ENCODE assay signal across 7 mouse cellular contexts in genomic region chr10:63122516-63122915, GRCm38 (mm10). TPM values are rescaled to one million over a fixed set of nuclear protein-coding genes. Genes with fewer than 3 reads are reported as not detected.
DNase-seq lines count a peak whose midpoint lies in the region; ATAC-seq and TF ChIP-seq lines count a peak whose summit lies in the region.

No protein-coding gene starts in this region.

- no peaks in the 10 kb centered on the region for H3K9me3 ChIP-seq in liver, embryonic 12.5 days (replicated peaks)
- H3K9me3 ChIP-seq in intestine, embryonic 15.5 days, result no peaks in the 10 kb centered on the region
- H3K9me3 ChIP-seq in lung, embryonic 14.5 days (ENCODE audit: low read depth, low read length), result no peaks in the 10 kb centered on the region

- DNase-seq in liver, result peak; percentile 22
- DNase-seq in embryo, embryonic 11 days, result peak; percentile 76
- peak; percentile 48 for DNase-seq in lung, embryonic 14.5 days
- no peak for DNase-seq in spleen, postnatal 36 days (ENCODE audit: low spot score in 2 of 2)

- no peak for TF ChIP-seq CTCF in lung, embryonic 14.5 days (IDR thresholded peaks at IDR 0.05; ENCODE audit: low read depth)

- WGBS in liver, embryonic 12.5 days (ENCODE audit: insufficient replicate concordance), result 39% methylated on average over 8 of the region's 8 CpGs
- WGBS in intestine, embryonic 15.5 days, result 38% methylated on average over 8 of the region's 8 CpGs
- WGBS in lung, embryonic 14.5 days, result 34% methylated on average over 8 of the region's 8 CpGs

- no peak overlapping the region for H3K4me2 ChIP-seq in liver, embryonic 12.5 days
- no peak overlapping the region for H3K4me2 ChIP-seq in intestine, embryonic 15.5 days (replicated peaks)
- H3K4me2 ChIP-seq in lung, embryonic 14.5 days, result no peak overlapping the region

- no peak; the same call in 1 of the 2 replicates for ATAC-seq in liver, embryonic 12.5 days
- ATAC-seq in intestine, embryonic 15.5 days, result peak; percentile 88
- no peak for ATAC-seq in lung, embryonic 14.5 days (ENCODE audit: insufficient read depth)
- ATAC-seq in neutrophil, adult 5-6 weeks (ENCODE audit: extremely low read depth, insufficient number of reproducible peaks, low FRiP score, poor library complexity, severe bottlenecking), result 0 out of 2 replicates have a peak, but pooled peaks have one; percentile 26

- no peak overlapping the region for H3K4me3 ChIP-seq in liver, embryonic 12.5 days
- no peak overlapping the region for H3K4me3 ChIP-seq in intestine, embryonic 15.5 days (replicated peaks)
- H3K4me3 ChIP-seq in lung, embryonic 14.5 days (ENCODE audit: low read depth, low read length), result no peak overlapping the region

- H3K9ac ChIP-seq in liver, embryonic 12.5 days, result no peak overlapping the region
- no peak overlapping the region for H3K9ac ChIP-seq in intestine, embryonic 15.5 days
- no peak overlapping the region for H3K9ac ChIP-seq in lung, embryonic 14.5 days

- H3K27me3 ChIP-seq in liver, embryonic 12.5 days (replicated peaks), result no peaks in the 10 kb centered on the region
- no peaks in the 10 kb centered on the region for H3K27me3 ChIP-seq in intestine, embryonic 15.5 days (replicated peaks)
- H3K27me3 ChIP-seq in lung, embryonic 14.5 days (ENCODE audit: insufficient read depth, low read length), result no peaks in the 10 kb centered on the region

- no peaks in the 10 kb centered on the region for H3K36me3 ChIP-seq in liver, embryonic 12.5 days
- no peaks in the 10 kb centered on the region for H3K36me3 ChIP-seq in intestine, embryonic 15.5 days
- no peaks in the 10 kb centered on the region for H3K36me3 ChIP-seq in lung, embryonic 14.5 days (ENCODE audit: insufficient read depth)

- no peak overlapping the region for H3K27ac ChIP-seq in liver, embryonic 12.5 days
- H3K27ac ChIP-seq in intestine, embryonic 15.5 days, result no peak overlapping the region
- no peak overlapping the region for H3K27ac ChIP-seq in lung, embryonic 14.5 days (ENCODE audit: low read depth)

- H3K4me1 ChIP-seq in liver, embryonic 12.5 days, result no peaks in the 10 kb centered on the region
- no peaks in the 10 kb centered on the region for H3K4me1 ChIP-seq in intestine, embryonic 15.5 days (replicated peaks)
- no peaks in the 10 kb centered on the region for H3K4me1 ChIP-seq in lung, embryonic 14.5 days (ENCODE audit: insufficient read depth)

RNA-seq across cellular contexts. Expression of gene Atoh7, which starts 23.1 kb away (rescaled TPM):
- not detected in 2 replicates for polyA plus RNA-seq in liver, embryonic 12.5 days (2016; fragmentation: Nextera tagmentation; extraction: Ambion mirVana)
- 0.16 TPM in 1 of 2 replicates, not detected in the other for polyA plus RNA-seq in intestine, embryonic 15.5 days (2015; fragmentation: Nextera tagmentation; extraction: Ambion mirVana)
- polyA plus RNA-seq in lung, embryonic 14.5 days (2014; fragmentation: Nextera tagmentation; extraction: Ambion mirVana), result 0.11 TPM in 2 replicates
- total RNA-seq in neutrophil, adult 5-6 weeks (2017), result not detected in 2 replicates

Comparison
In these comparisons a context has a peak if more than half of its experiments do, and no peak if none do; other contexts are left out.
1. DNase-seq: peak in liver (single experiment), embryo, embryonic 11 days (single experiment) and lung, embryonic 14.5 days (single experiment); none in spleen, postnatal 36 days (0 of 2).
2. ATAC-seq: peak in intestine, embryonic 15.5 days (single experiment) and neutrophil, adult 5-6 weeks (single experiment); none in liver, embryonic 12.5 days (single experiment) and lung, embryonic 14.5 days (single experiment).